Mouse (Mus musculus) liver, embryonic 15.5 days (tissue): Measurements from ENCODE around the gene Hoxc5. TPM values are rescaled to one million over a fixed set of nuclear protein-coding genes. Genes with fewer than 3 reads are reported as not detected.

Experiments
- ATAC-seq: fragments of 200-750 bp; cut with Nextera tagmentation; 2 replicates; pipeline ENCODE4 v1.8.0; 2017; ENCODE audit warnings: moderate number of reproducible peaks, mild to moderate bottlenecking, moderate library complexity; ENCODE audit not compliant: insufficient read depth
- H3K27ac ChIP-seq: fragments of 300-500 bp; sonication (generic); replicated peaks from 2 replicates; pipeline ENCODE4 v1.5.1; 2015; ENCODE audit warnings: mild to moderate bottlenecking, inconsistent platforms
- H3K27me3 ChIP-seq: fragments of 300-500 bp; sonication (generic); 2 replicates; pipeline ENCODE4 v1.6.1; 2015; ENCODE audit warnings: mild to moderate bottlenecking, inconsistent platforms
- H3K36me3 ChIP-seq: fragments of 300-500 bp; sonication (generic); replicated peaks from 2 replicates; pipeline ENCODE4 v1.6.1; 2015; ENCODE audit warnings: moderate library complexity, mild to moderate bottlenecking, inconsistent platforms
- H3K4me1 ChIP-seq: fragments of 300-500 bp; sonication (generic); replicated peaks from 2 replicates; pipeline ENCODE4 v1.6.1; 2015; ENCODE audit warnings: inconsistent platforms
- H3K4me2 ChIP-seq: fragments of 300-500 bp; sonication (generic); 2 replicates; pipeline ENCODE4 v1.6.1; 2015; ENCODE audit warnings: moderate library complexity, mild to moderate bottlenecking, inconsistent platforms
- H3K4me3 ChIP-seq: fragments of 300-500 bp; sonication (generic); replicated peaks from 2 replicates; pipeline ENCODE4 v1.5.1; 2015; ENCODE audit warnings: mild to moderate bottlenecking, inconsistent platforms
- H3K9ac ChIP-seq: fragments of 300-500 bp; sonication (generic); 2 replicates; pipeline ENCODE4 v1.6.1; 2015; ENCODE audit warnings: moderate library complexity, mild to moderate bottlenecking, inconsistent platforms
- H3K9me3 ChIP-seq: fragments of 300-500 bp; sonication (generic); replicated peaks from 2 replicates; pipeline ENCODE4 v1.6.1; 2016; ENCODE audit warnings: inconsistent platforms
- WGBS: fragments of 180-500 bp; shearing (Covaris S2); methylation state at CpG from one replicate; pipeline ENCODE4 v1.1.7; 2015; ENCODE audit warnings: mixed read lengths; ENCODE audit not compliant: insufficient replicate concordance; 5-methylcytosine and 5-hydroxymethylcytosine counted together
- polyA plus RNA-seq: library from polyadenylated mRNA; unstranded; fragments of >200 nt; fragmentation: Nextera tagmentation; extraction: Ambion mirVana; gene quantifications from 2 replicates; pipeline ENCODE4 v1.2.1, GENCODE M21; 2015

The Hoxc5 gene
- polyA plus RNA-seq, 1 experiment from 2014 or later: 0.22 TPM

- H3K4me3 ChIP-seq: no peak overlapping the region
- no peaks in the 10 kb centered on the region; the same call in 1 of the 2 replicates for H3K4me1 ChIP-seq
- H3K27me3 ChIP-seq: peaks cover 97% of the 10 kb centered on the region
- 5% methylated on average over 8 of the region's 8 CpGs for WGBS
- no peaks in the 10 kb centered on the region for H3K9me3 ChIP-seq
- no peak for ATAC-seq
- no peak overlapping the region for H3K9ac ChIP-seq
- H3K36me3 ChIP-seq: no peaks in the 10 kb centered on the region
- no peak overlapping the region for H3K4me2 ChIP-seq
- H3K27ac ChIP-seq: no peak overlapping the region
These were observed 4.0 kb upstream of the Hoxc5 start for GRCm38 (mm10) chr15:102963259-102963658.

GRCm38 (mm10) chr15:102963671-102964640 lies 3.3 kb upstream of the Hoxc5 start:
- Histone ChIP-seq H3K9me3 (no peaks in the 10 kb centered on the region), H3K27me3 (peaks cover 97% of the 10 kb centered on the region), H3K9ac (no peak overlapping the region), H3K4me1 (no peaks in the 10 kb centered on the region; the same call in 1 of the 2 replicates), H3K4me2 (no peak overlapping the region), H3K4me3 (no peak overlapping the region), H3K36me3 (no peaks in the 10 kb centered on the region), H3K27ac (no peak overlapping the region)
- no peak for ATAC-seq
- 2% methylated on average over 28 of the region's 28 CpGs for WGBS

GRCm38 (mm10) chr15:102965003-102965891 lies 2.0 kb upstream of the Hoxc5 start:
- WGBS: 3% methylated on average over 26 of the region's 26 CpGs
- Histone ChIP-seq H3K27ac (no peak overlapping the region), H3K36me3 (no peaks in the 10 kb centered on the region), H3K4me1 (no peaks in the 10 kb centered on the region; the same call in 1 of the 2 replicates), H3K9me3 (no peaks in the 10 kb centered on the region), H3K4me2 (no peak overlapping the region), H3K9ac (no peak overlapping the region), H3K27me3 (peaks cover 98% of the 10 kb centered on the region), H3K4me3 (no peak overlapping the region)
- ATAC-seq: no peak

- H3K4me2 ChIP-seq: no peak overlapping the region
- WGBS: 4% methylated on average over 30 of the region's 30 CpGs
These were observed 1.1 kb upstream of the Hoxc5 start for GRCm38 (mm10) chr15:102965892-102966775.

GRCm38 (mm10) chr15:102966776-102967311 lies 399 bp upstream of the Hoxc5 start, which contains the start of gene Hoxc10:
TSS of gene Hoxc10 (plus strand) at chr15:102966796.
- Histone ChIP-seq H3K9me3 (no peaks in the 10 kb centered on the region), H3K9ac (no peak within 1 kb of the TSS), H3K27ac (no peak within 1 kb of the TSS), H3K4me1 (no peaks in the 10 kb centered on the region; the same call in 1 of the 2 replicates), H3K36me3 (no peaks in the 10 kb centered on the region), H3K27me3 (peaks cover 98% of the 10 kb centered on the region), H3K4me2 (no peak within 1 kb of the TSS), H3K4me3 (no peak within 1 kb of the TSS)
- no peak for ATAC-seq
- WGBS: 3% methylated on average over 27 of the region's 27 CpGs

More at GRCm38 (mm10) chr15:102965892-102966775, 1.1 kb upstream of the Hoxc5 start:
- Histone ChIP-seq H3K27me3 (peaks cover 98% of the 10 kb centered on the region), H3K27ac (no peak overlapping the region), H3K36me3 (no peaks in the 10 kb centered on the region), H3K9ac (no peak overlapping the region), H3K9me3 (no peaks in the 10 kb centered on the region), H3K4me1 (no peaks in the 10 kb centered on the region; the same call in 1 of the 2 replicates), H3K4me3 (no peak overlapping the region)
- ATAC-seq: no peak

GRCm38 (mm10) chr15:102967511-102968397 lies 511 bp downstream of the Hoxc5 start:
- H3K36me3 ChIP-seq: no peaks in the 10 kb centered on the region
- WGBS: 3% methylated on average over 34 of the region's 34 CpGs
- H3K4me2 ChIP-seq: no peak overlapping the region
- H3K27ac ChIP-seq: no peak overlapping the region
- no peak overlapping the region for H3K4me3 ChIP-seq
- H3K9me3 ChIP-seq: no peaks in the 10 kb centered on the region
- H3K9ac ChIP-seq: no peak overlapping the region
- no peaks in the 10 kb centered on the region; the same call in 1 of the 2 replicates for H3K4me1 ChIP-seq
- H3K27me3 ChIP-seq: peaks cover 99% of the 10 kb centered on the region
- ATAC-seq: no peak

GRCm38 (mm10) chr15:102969296-102969695 lies 2.1 kb downstream of the Hoxc5 start:
- Histone ChIP-seq H3K27ac (no peak overlapping the region), H3K4me3 (no peak overlapping the region), H3K4me1 (no peaks in the 10 kb centered on the region; the same call in 1 of the 2 replicates), H3K4me2 (no peak overlapping the region), H3K9me3 (no peaks in the 10 kb centered on the region), H3K27me3 (peaks cover 99% of the 10 kb centered on the region), H3K36me3 (no peaks in the 10 kb centered on the region), H3K9ac (no peak overlapping the region)
- WGBS: 14% methylated on average over 1 of the region's 1 CpGs
- no peak for ATAC-seq

- Histone ChIP-seq H3K27me3 (peaks cover 99% of the 10 kb centered on the region), H3K9ac (no peak overlapping the region), H3K4me2 (no peak overlapping the region), H3K4me1 (no peaks in the 10 kb centered on the region; the same call in 1 of the 2 replicates), H3K27ac (no peak overlapping the region), H3K4me3 (no peak overlapping the region), H3K36me3 (no peaks in the 10 kb centered on the region), H3K9me3 (no peaks in the 10 kb centered on the region)
- ATAC-seq: no peak
- 2% methylated on average over 12 of the region's 12 CpGs for WGBS
These were observed 3.5 kb downstream of the Hoxc5 start for GRCm38 (mm10) chr15:102970740-102971139.

- no peaks in the 10 kb centered on the region for H3K9me3 ChIP-seq
- no peak overlapping the region for H3K27ac ChIP-seq
- no peak overlapping the region for H3K4me2 ChIP-seq
- H3K4me3 ChIP-seq: no peak overlapping the region
- WGBS: 2% methylated on average over 21 of the region's 21 CpGs
- no peak for ATAC-seq
- H3K36me3 ChIP-seq: no peaks in the 10 kb centered on the region
- H3K4me1 ChIP-seq: peaks cover 3% of the 10 kb centered on the region; the same call in 1 of the 2 replicates
- no peak overlapping the region for H3K9ac ChIP-seq
- H3K27me3 ChIP-seq: peaks cover 99% of the 10 kb centered on the region
These were observed 5.0 kb downstream of the Hoxc5 start for GRCm38 (mm10) chr15:102972254-102972653.
